Comparison of ENCODE assay signal across 10 mouse cellular contexts in the genomic region with DNA sequence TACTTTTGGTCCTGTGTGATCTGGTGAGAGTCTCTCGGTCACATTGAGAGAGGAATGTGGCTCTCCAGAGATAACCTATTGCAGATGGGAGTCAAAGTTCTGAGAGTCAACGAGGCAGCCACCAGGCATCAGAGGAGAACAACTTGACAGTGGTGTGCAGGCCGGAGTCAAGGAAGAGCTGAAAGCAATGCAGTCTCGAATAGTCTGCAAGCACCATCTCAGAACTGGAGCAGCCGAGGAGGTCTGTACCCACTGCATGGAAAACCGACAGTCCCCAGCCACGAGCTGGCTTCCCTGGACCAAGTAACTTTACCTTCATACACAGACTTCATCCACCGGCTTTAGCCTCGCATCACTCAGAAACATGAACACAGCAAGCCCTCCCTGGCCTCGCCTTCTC. TPM values are rescaled to one million over a fixed set of nuclear protein-coding genes. Genes with fewer than 3 reads are reported as not detected.
DNase-seq lines count a peak whose midpoint lies in the region; ATAC-seq lines count a peak whose summit lies in the region.
"Had no signal": no experiment of that assay in that cellular context is flagged by ENCODE, and none has a peak within 500 bp of the region (broad histone marks: within the 10 kb centered on the region; RNA-seq: fewer than 3 reads in every experiment).

No protein-coding gene starts in this region.

- peaks cover 6% of the 10 kb centered on the region; the same call in 1 of the 2 replicates for H3K9me3 ChIP-seq in megakaryocyte, embryonic 14.5 days
- H3K9me3 ChIP-seq in forebrain, embryonic 13.5 days (replicated peaks), result no peaks in the 10 kb centered on the region
- H3K9me3 ChIP-seq in limb, embryonic 15.5 days, result no peaks in the 10 kb centered on the region
- no peaks in the 10 kb centered on the region for H3K9me3 ChIP-seq in stomach, embryonic 15.5 days

- H3K9ac ChIP-seq in forebrain, embryonic 13.5 days, result peak overlapping the region; percentile 91
- H3K9ac ChIP-seq in limb, embryonic 15.5 days, result peak overlapping the region; percentile 75; the same call in 1 of the 2 replicates
- no peak overlapping the region for H3K9ac ChIP-seq in stomach, embryonic 15.5 days

- H3K4me2 ChIP-seq in forebrain, embryonic 13.5 days, result peak overlapping the region; percentile 71
- H3K4me2 ChIP-seq in limb, embryonic 15.5 days, result peak overlapping the region; percentile 65
- peak overlapping the region; percentile 65 for H3K4me2 ChIP-seq in stomach, embryonic 15.5 days

- DNase-seq in yolk sac, embryonic 10.5 days (ENCODE audit: low spot score), result no peak
- DNase-seq in layer of hippocampus, adult 9-10 months (ENCODE audit: low spot score), result no peak
- no peak for DNase-seq in right cerebral cortex, postnatal 36 days (ENCODE audit: low spot score in 2 of 2)

- H3K27me3 ChIP-seq in megakaryocyte, embryonic 14.5 days (replicated peaks), result no peaks in the 10 kb centered on the region
- H3K27me3 ChIP-seq in forebrain, embryonic 13.5 days, result no peaks in the 10 kb centered on the region
- no peaks in the 10 kb centered on the region for H3K27me3 ChIP-seq in limb, embryonic 15.5 days
- H3K27me3 ChIP-seq in stomach, embryonic 15.5 days (replicated peaks), result no peaks in the 10 kb centered on the region

- H3K27ac ChIP-seq in forebrain, embryonic 13.5 days, result no peak overlapping the region
- H3K27ac ChIP-seq in limb, embryonic 15.5 days, result no peak overlapping the region
- no peak overlapping the region for H3K27ac ChIP-seq in stomach, embryonic 15.5 days

- peak overlapping the region; percentile 99 for H3K4me3 ChIP-seq in megakaryocyte, embryonic 14.5 days (replicated peaks)
- peak overlapping the region; percentile 72 for H3K4me3 ChIP-seq in forebrain, embryonic 13.5 days
- H3K4me3 ChIP-seq in limb, embryonic 15.5 days, result peak overlapping the region; percentile 89
- peak overlapping the region; percentile 66 for H3K4me3 ChIP-seq in stomach, embryonic 15.5 days (replicated peaks)

- WGBS in forebrain, embryonic 13.5 days, result 79% methylated on average over 10 of the region's 10 CpGs
- WGBS in limb, embryonic 15.5 days, result 65% methylated on average over 10 of the region's 10 CpGs
- 64% methylated on average over 10 of the region's 10 CpGs for WGBS in stomach, embryonic 15.5 days

- H3K4me1 ChIP-seq in megakaryocyte, embryonic 14.5 days, result peaks cover 45% of the 10 kb centered on the region
- peaks cover 26% of the 10 kb centered on the region for H3K4me1 ChIP-seq in forebrain, embryonic 13.5 days
- peaks cover 21% of the 10 kb centered on the region for H3K4me1 ChIP-seq in limb, embryonic 15.5 days
- H3K4me1 ChIP-seq in stomach, embryonic 15.5 days, result peaks cover 10% of the 10 kb centered on the region

- ATAC-seq in megakaryocyte, adult 5-6 weeks (ENCODE audit: poor library complexity, severe bottlenecking), result no peak
- ATAC-seq in forebrain, embryonic 13.5 days, result no peak
- no peak for ATAC-seq in limb, embryonic 15.5 days (ENCODE audit: insufficient number of reproducible peaks, low FRiP score, low TSS enrichment, low read depth)
- no peak for ATAC-seq in stomach, embryonic 15.5 days (ENCODE audit: insufficient read depth, low FRiP score, low read depth)

- H3K36me3 ChIP-seq in megakaryocyte, embryonic 14.5 days (replicated peaks; ENCODE audit: low read length), result peaks cover 49% of the 10 kb centered on the region
- H3K36me3 ChIP-seq in forebrain, embryonic 13.5 days (ENCODE audit: poor library complexity, severe bottlenecking), result peaks cover 39% of the 10 kb centered on the region
- peaks cover 41% of the 10 kb centered on the region for H3K36me3 ChIP-seq in limb, embryonic 15.5 days
- H3K36me3 ChIP-seq in stomach, embryonic 15.5 days, result peaks cover 30% of the 10 kb centered on the region

RNA-seq across cellular contexts. Expression of gene Paxip1, which starts 1.9 kb away (rescaled TPM):
- 7.1 and 16.3 TPM in 2 replicates for polyA plus RNA-seq in megakaryocyte, embryonic 14.5 days (2012; ENCODE audit: insufficient read depth, low replicate concordance)
- total RNA-seq in megakaryocyte, adult 5-6 weeks (2015), result 26.9 and 29.6 TPM in 2 replicates
- 23.9 and 33.0 TPM in 2 replicates for total RNA-seq in megakaryocyte, adult 5-6 weeks (2017)
- polyA plus RNA-seq in forebrain, embryonic 13.5 days (2015; fragmentation: Nextera tagmentation; extraction: Ambion mirVana), result 27.7 and 37.5 TPM in 2 replicates
- 24.1 and 31.7 TPM in 2 replicates for polyA plus RNA-seq in limb, embryonic 15.5 days (2015; fragmentation: Nextera tagmentation; extraction: Ambion mirVana)
- 28.0 and 31.3 TPM in 2 replicates for polyA plus RNA-seq in stomach, embryonic 15.5 days (2015; fragmentation: Nextera tagmentation; extraction: Ambion mirVana)

RNA-seq across cellular contexts. Expression of gene Htr5a, which starts 52.4 kb away (rescaled TPM):
- not detected in 2 replicates for polyA plus RNA-seq in megakaryocyte, embryonic 14.5 days (2012; ENCODE audit: insufficient read depth, low replicate concordance)
- total RNA-seq in megakaryocyte, adult 5-6 weeks (2015), result not detected in 2 replicates
- total RNA-seq in megakaryocyte, adult 5-6 weeks (2017), result not detected in 2 replicates
- polyA plus RNA-seq in forebrain, embryonic 13.5 days (2015; fragmentation: Nextera tagmentation; extraction: Ambion mirVana), result 0.21 and 0.50 TPM in 2 replicates
- polyA plus RNA-seq in limb, embryonic 15.5 days (2015; fragmentation: Nextera tagmentation; extraction: Ambion mirVana), result not detected in 2 replicates
- polyA plus RNA-seq in stomach, embryonic 15.5 days (2015; fragmentation: Nextera tagmentation; extraction: Ambion mirVana), result 0.03 TPM in 1 of 2 replicates, not detected in the other
- total RNA-seq: adrenal gland, adult 18-20 months; gastrocnemius, adult 18-20 months had no signal
